Mouse (Mus musculus): Measurements from ENCODE around the gene Rnf166. TPM values are rescaled to one million over a fixed set of nuclear protein-coding genes. Genes with fewer than 3 reads are reported as not detected.

Rnf166 gene
- total RNA-seq, 1 experiment from 2014 or later, result 49.4 TPM

DNA sequence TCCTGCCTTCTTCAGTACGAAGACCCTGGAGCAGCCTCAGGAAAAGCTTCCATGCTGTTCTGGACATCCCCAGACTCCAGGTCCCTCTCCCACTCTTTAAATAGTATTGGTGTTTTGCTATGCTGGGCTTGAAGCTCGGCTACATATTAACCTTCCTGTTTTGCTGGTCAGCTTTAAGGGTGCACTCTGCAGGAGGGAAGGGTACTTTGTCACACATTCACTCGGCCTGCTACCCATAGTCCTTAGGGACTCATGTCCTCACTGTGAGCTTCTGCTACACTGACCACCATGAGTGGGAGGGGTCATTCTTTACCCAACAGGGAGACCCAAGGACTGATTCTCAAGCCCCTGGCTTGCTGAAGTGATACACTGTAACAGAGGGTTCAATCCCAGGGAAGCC, 45.2 kb downstream of the Rnf166 start:
- no peak for ATAC-seq (replicated peaks in 1 of 2; ENCODE audit: insufficient read depth in 1 of 2, low FRiP score in 2 of 2, low TSS enrichment in 1 of 2, low read depth in 1 of 2, poor library complexity in 2 of 2, severe bottlenecking in 2 of 2)

DNA sequence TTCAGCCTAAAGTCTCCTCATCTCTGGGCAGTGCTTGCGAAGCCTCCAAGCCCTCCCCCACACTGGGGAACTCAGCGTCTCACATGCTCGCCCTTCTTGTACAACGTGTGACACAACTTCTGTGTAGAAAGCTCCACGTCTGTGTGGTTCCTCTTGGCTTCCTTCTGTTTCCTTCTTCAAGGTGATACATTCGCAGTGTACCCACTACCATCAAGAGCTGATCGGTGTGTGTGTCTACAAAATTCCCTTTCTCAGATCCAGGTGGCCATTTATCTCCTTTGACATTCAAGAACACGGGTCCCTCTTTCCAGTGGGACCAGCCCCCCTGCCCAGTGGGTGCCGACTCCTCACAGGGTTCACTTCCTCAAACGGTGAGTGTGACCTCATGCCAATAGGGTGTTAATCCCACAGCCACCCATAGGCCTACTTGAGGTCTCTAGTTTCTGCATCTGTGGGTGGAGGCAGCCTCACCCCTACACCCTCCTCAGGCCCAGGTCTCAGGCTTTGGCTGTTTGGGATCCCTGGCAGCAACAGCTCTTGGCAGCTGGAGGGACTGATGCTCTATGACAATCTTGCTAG, 45.7 kb downstream of the Rnf166 start:
- peak; percentile 68 to 73 for ATAC-seq (replicated peaks in 1 of 2; ENCODE audit: insufficient read depth in 1 of 2, low FRiP score in 2 of 2, low TSS enrichment in 1 of 2, low read depth in 1 of 2, poor library complexity in 2 of 2, severe bottlenecking in 2 of 2)

DNA sequence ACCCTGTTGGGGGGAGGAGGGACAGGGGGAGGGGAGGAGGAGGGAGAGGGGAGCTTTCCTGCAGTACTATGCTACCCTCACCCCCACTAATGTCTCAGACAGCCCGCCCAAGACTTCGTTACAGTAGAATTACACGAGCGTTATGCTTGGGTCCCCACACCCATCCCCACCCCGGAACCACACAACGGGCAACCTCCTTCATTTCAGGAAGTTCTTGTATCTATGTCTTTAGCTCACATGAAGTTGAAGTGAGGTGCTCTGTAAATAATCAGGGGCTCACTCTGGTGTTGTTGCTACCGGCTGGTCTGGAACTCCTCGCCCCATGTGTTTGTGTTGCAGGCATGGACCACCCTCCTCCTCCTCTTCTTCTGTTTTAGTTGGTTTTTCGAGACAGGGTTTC, 47.7 kb downstream of the Rnf166 start:
- ATAC-seq (replicated peaks in 1 of 2; ENCODE audit: insufficient read depth in 1 of 2, low FRiP score in 2 of 2, low TSS enrichment in 1 of 2, low read depth in 1 of 2, poor library complexity in 2 of 2, severe bottlenecking in 2 of 2), result no peak

DNA sequence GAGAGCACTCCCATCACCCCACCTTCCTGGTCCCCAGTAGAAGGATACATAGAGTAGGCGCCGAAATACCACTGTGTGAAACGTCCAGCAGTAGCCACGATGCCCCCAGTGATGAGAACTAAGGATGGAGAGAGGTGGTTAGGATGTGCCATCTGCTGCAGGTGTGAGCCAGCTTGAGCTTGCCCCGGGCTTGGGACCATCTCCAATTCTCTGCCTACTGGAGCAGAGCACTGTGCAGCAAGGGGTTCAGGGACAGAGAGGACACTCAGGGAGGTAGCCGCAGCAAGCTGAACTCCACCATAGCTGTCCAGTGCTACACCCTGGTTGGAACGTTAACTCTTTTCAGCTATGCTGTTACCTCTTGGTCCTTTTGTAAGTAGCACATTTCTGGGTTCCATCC, 48.3 kb downstream of the Rnf166 start:
- ATAC-seq (replicated peaks in 1 of 2; ENCODE audit: insufficient read depth in 1 of 2, low FRiP score in 2 of 2, low TSS enrichment in 1 of 2, low read depth in 1 of 2, poor library complexity in 2 of 2, severe bottlenecking in 2 of 2), result no peak

DNA sequence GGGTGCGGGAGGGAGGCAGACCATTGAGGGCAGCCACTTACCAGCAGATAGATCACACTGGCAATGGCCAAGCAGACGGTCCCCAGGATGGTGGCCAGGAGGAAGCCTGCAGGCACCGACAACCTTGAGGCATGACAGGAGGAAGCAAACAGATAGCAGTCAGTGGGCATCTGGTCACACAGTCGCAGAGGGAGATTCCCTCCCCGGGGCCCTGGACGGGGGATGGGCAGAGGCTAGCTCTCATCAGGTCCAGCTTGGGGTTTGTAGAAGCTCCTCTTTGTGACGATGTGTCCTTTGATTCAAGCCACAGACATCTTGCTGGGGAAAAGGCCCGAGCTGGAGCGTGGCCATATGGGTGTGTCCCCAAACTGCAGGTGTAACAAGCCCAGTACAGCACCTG, 49.7 kb downstream of the Rnf166 start:
- no peak for ATAC-seq (replicated peaks in 1 of 2; ENCODE audit: insufficient read depth in 1 of 2, low FRiP score in 2 of 2, low TSS enrichment in 1 of 2, low read depth in 1 of 2, poor library complexity in 2 of 2, severe bottlenecking in 2 of 2)

DNA sequence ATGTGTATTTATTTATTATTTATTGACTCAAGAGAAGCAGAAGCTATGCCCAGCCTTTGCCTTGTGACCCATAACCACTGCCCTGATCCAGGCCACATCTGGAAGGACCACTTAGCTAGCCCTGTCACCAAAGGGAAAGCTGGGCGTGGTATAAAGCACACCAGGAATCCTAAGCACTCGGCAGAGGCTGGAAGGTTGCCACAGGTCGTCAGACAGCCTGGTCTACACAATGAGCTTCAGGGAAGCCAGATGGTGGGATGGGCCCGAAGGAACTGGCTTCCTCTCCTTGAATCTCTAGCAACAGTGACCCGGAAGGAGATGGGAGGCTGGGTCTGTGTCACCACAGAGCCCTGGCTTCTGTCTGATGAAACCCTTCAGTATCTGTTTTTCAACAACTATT, 52.2 kb downstream of the Rnf166 start:
- ATAC-seq (replicated peaks in 1 of 2; ENCODE audit: insufficient read depth in 1 of 2, low FRiP score in 2 of 2, low TSS enrichment in 1 of 2, low read depth in 1 of 2, poor library complexity in 2 of 2, severe bottlenecking in 2 of 2), result no peak

DNA sequence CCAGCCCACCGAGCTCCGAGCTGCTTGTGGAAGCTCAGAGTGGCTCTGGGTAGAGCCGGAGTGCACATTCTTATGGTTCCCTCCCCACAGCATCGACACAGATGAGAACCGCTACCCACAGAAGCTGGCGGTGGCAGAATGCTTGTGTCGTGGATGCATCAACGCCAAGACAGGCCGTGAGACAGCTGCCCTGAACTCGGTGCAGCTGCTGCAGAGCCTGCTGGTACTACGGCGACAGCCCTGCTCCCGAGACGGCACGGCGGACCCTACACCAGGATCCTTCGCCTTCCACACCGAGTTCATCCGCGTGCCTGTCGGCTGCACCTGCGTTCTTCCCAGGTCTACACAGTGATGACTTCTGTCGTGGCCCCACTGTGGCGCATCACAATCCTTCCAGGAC, 52.6 kb downstream of the Rnf166 start:
- no peak for ATAC-seq (replicated peaks in 1 of 2; ENCODE audit: insufficient read depth in 1 of 2, low FRiP score in 2 of 2, low TSS enrichment in 1 of 2, low read depth in 1 of 2, poor library complexity in 2 of 2, severe bottlenecking in 2 of 2)

DNA sequence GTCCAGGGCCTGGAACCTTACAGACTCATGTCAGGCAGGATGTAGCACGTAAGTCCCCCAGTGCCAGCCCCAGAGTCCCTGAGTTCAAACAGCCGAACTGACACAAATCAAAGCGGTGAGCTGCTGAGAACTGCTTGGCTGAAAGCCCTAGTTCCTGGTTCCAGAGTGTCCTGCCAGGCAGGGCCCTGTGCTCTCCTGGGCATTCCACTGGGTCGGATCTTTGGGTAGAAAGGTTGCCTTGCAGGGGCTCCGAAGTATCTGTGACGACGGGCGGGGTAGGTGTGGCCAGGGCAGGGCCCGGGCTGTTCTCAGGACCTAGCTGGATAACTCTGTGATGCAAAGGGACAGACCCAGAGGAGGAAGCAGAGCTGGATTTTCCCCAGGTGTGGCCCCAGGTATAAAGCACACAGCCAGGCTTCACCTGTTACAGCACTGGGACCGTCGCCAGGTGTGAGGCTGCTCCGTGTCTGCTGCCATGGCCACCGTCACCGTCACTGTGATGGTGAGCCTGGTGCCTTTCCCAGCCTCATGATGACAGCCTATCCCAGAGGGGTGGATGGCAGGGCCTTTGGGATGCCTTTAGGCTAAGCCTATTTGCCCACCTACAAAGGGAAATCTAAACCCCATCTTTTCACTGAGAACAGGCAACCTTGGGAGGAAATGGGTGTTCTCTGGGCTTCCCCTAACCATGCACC, 54.3 kb downstream of the Rnf166 start, which contains the start of gene Il17c:
Gene Il17c (plus strand): TSS at position 645 of the 695 bp plus-strand sequence.
- ATAC-seq (replicated peaks in 1 of 2; ENCODE audit: insufficient read depth in 1 of 2, low FRiP score in 2 of 2, low TSS enrichment in 1 of 2, low read depth in 1 of 2, poor library complexity in 2 of 2, severe bottlenecking in 2 of 2), result no peak

DNA sequence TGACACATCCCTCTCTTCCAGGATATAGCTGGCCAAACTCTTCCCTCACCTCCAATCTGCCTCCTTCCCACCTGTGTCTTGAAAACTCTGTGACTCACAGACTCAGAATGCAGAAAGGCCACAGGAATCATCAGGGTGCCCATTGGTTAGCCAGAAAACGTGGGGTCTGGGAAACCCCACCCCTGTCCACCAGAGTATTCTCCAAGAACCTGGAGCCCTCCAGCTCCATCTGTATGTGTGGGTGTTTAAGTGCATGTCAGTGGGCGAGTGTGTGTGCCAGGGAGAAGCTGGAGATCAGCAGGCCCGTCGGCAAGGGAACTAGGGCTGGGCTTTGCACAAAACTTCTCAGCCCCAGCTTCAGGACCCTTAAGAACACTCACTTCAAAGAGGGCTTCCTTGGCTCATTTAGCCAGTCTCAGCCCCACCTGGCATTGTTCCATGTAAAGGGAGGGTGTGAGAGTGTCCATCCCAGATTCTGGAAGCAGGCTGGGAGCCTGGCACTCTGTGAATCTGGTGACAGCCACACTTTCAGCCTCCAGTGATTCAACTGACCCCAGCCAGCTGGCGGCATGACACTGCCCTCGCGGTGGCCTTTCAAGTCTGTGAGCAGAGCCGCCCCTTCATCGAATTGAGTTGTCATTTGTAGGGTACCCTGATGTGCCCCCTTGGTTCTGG, 55.8 kb downstream of the Rnf166 start:
- no peak for ATAC-seq (replicated peaks in 1 of 2; ENCODE audit: insufficient read depth in 1 of 2, low FRiP score in 2 of 2, low TSS enrichment in 1 of 2, low read depth in 1 of 2, poor library complexity in 2 of 2, severe bottlenecking in 2 of 2)

Other genes with a start within 250 kb of the Rnf166 start
- gene Zfpm1, start 193.9 kb downstream of the Rnf166 start, total RNA-seq (2017), result 21.8 and 70.4 TPM in 2 replicates
- not detected in 2 replicates for gene Trhr2, start 115.3 kb downstream of the Rnf166 start, total RNA-seq (2017)
- 71.2 and 73.6 TPM in 2 replicates for gene Zc3h18, start 99.5 kb downstream of the Rnf166 start, total RNA-seq (2017)
- gene Il17c, start 54.0 kb downstream of the Rnf166 start, total RNA-seq (2017), result not detected in 2 replicates
- gene Cyba, start 43.1 kb downstream of the Rnf166 start, total RNA-seq (2017), result 35.2 and 89.7 TPM in 2 replicates
- 4.8 and 6.7 TPM in 2 replicates for gene Mvd, start 32.6 kb downstream of the Rnf166 start, total RNA-seq (2017)
- gene Snai3, start 15.3 kb downstream of the Rnf166 start, total RNA-seq (2017), result not detected in 2 replicates
- 10.0 and 10.2 TPM in 2 replicates for gene Ctu2, start 79 bp upstream of the Rnf166 start, total RNA-seq (2017)
- 12.9 and 23.6 TPM in 2 replicates for gene Piezo1, start 75.3 kb upstream of the Rnf166 start, total RNA-seq (2017)
- 30.8 and 33.1 TPM in 2 replicates for gene Cdt1, start 92.0 kb upstream of the Rnf166 start, total RNA-seq (2017)
- gene Aprt, start 100.8 kb upstream of the Rnf166 start, total RNA-seq (2017), result 80.7 and 87.1 TPM in 2 replicates
- 13.9 and 15.1 TPM in 2 replicates for gene Galns, start 135.4 kb upstream of the Rnf166 start, total RNA-seq (2017)
- 9.6 and 19.3 TPM in 2 replicates for gene Trappc2l, start 135.6 kb upstream of the Rnf166 start, total RNA-seq (2017)
- gene Pabpn1l, start 146.7 kb upstream of the Rnf166 start, total RNA-seq (2017), result not detected in 2 replicates
- 15.9 and 20.5 TPM in 2 replicates for gene Cbfa2t3, start 223.0 kb upstream of the Rnf166 start, total RNA-seq (2017)

Measured in hematopoietic stem cell, adult 5-6 weeks (primary cell).